Comparison of ENCODE assay signal across 14 mouse cellular contexts in genomic region chr1:181374627-181375374, GRCm38 (mm10). TPM values are rescaled to one million over a fixed set of nuclear protein-coding genes. Genes with fewer than 3 reads are reported as not detected.
"Had no signal": no experiment of that assay in that cellular context is flagged by ENCODE, and none has a peak within 500 bp of the region (broad histone marks: within the 10 kb centered on the region; RNA-seq: fewer than 3 reads in every experiment).

No protein-coding gene starts in this region.

- H3K9me3 ChIP-seq: kidney, embryonic 15.5 days; limb, embryonic 12.5 days; lung, embryonic 15.5 days; midbrain, embryonic 10.5 days; neural tube, embryonic 15.5 days had no signal

- H3K9ac ChIP-seq: kidney, embryonic 15.5 days; limb, embryonic 12.5 days; lung, embryonic 15.5 days; neural tube, embryonic 15.5 days had no signal

- H3K4me1 ChIP-seq: kidney, embryonic 15.5 days had no signal

- H3K4me2 ChIP-seq: kidney, embryonic 15.5 days; limb, embryonic 12.5 days; lung, embryonic 15.5 days; neural tube, embryonic 15.5 days had no signal

- H3K27ac ChIP-seq: kidney, embryonic 15.5 days; left cerebral cortex, adult 2 months; limb, embryonic 12.5 days; lung, embryonic 15.5 days; midbrain, embryonic 10.5 days; neural tube, embryonic 15.5 days had no signal

- DNase-seq: kidney, adult 2 months; kidney, postnatal 14 days; midbrain, embryonic 14.5 days; right cerebral cortex, adult 18-20 months; right cerebral cortex, postnatal 25 days; thymus, postnatal 4 days had no signal

- H3K27me3 ChIP-seq: kidney, embryonic 15.5 days; lung, embryonic 15.5 days; neural tube, embryonic 15.5 days had no signal

- H3K4me3 ChIP-seq: kidney, embryonic 15.5 days; left cerebral cortex, adult 2 months; limb, embryonic 12.5 days; lung, embryonic 15.5 days; midbrain, embryonic 10.5 days; myocyte; neural tube, embryonic 15.5 days had no signal

- H3K36me3 ChIP-seq: kidney, embryonic 15.5 days; limb, embryonic 12.5 days; lung, embryonic 15.5 days; midbrain, embryonic 10.5 days; neural tube, embryonic 15.5 days had no signal

RNA-seq across cellular contexts. Expression of gene Cnih3, which starts 22.4 kb away (rescaled TPM):
- total RNA-seq: liver, adult 2 months had no signal
- polyA plus RNA-seq: kidney, adult 2 months; liver, adult 2 months had no signal
